In genomic region chr14:51088166-51088969, GRCm38 (mm10) we compare ENCODE assay signal across 8 mouse cellular contexts. TPM values are rescaled to one million over a fixed set of nuclear protein-coding genes. Genes with fewer than 3 reads are reported as not detected.
DNase-seq lines count a peak whose midpoint lies in the region; ATAC-seq lines count a peak whose summit lies in the region.

No protein-coding gene starts in this region.

- H3K4me2 ChIP-seq in hindbrain, embryonic 16.5 days (ENCODE audit: low read length), result peak overlapping the region; percentile 78

- H3K4me3 ChIP-seq in hindbrain, embryonic 16.5 days (ENCODE audit: low read length), result peak overlapping the region; percentile 84

- H3K9me3 ChIP-seq in hindbrain, embryonic 16.5 days (ENCODE audit: control insufficient read depth, low read length), result no peaks in the 10 kb centered on the region

- ATAC-seq in hindbrain, embryonic 16.5 days, result peak; percentile 34

- no peaks in the 10 kb centered on the region for H3K36me3 ChIP-seq in hindbrain, embryonic 16.5 days (ENCODE audit: control insufficient read depth, insufficient read depth, low read length)

- peak; percentile 87 for DNase-seq in ZHBTc4 (ENCODE audit: low read depth, low spot score)
- DNase-seq in cerebellum, postnatal 36 days, result peak; percentile 84 to 89
- DNase-seq in gastrocnemius, adult 18-20 months (ENCODE audit: low spot score), result peak; percentile 88
- peak; percentile 88 to 89 for DNase-seq in left cerebral cortex, adult 18-20 months (ENCODE audit: low spot score in 2 of 2)
- DNase-seq in lung, postnatal 36 days, result peak; percentile 94
- DNase-seq in retina, postnatal 1 day, result peak; percentile 83
- peak; percentile 65 for DNase-seq in urinary bladder, adult 2 months (ENCODE audit: low spot score)

- peaks cover 4% of the 10 kb centered on the region for H3K27me3 ChIP-seq in hindbrain, embryonic 16.5 days (replicated peaks; ENCODE audit: control insufficient read depth, insufficient read depth, low read length)

- WGBS in hindbrain, embryonic 16.5 days, result under 1% methylated on average over 23 of the region's 23 CpGs

- peak overlapping the region; percentile 83 for H3K27ac ChIP-seq in hindbrain, embryonic 16.5 days (ENCODE audit: low read depth, low read length)

- peak overlapping the region; percentile 64 for H3K9ac ChIP-seq in hindbrain, embryonic 16.5 days (ENCODE audit: low read depth, low read length)

- H3K4me1 ChIP-seq in hindbrain, embryonic 16.5 days (ENCODE audit: control insufficient read depth, insufficient read depth, low read depth, low read length), result peaks cover 3% of the 10 kb centered on the region

RNA-seq across cellular contexts. Expression of gene Rnase4, which starts 2.5 kb away (rescaled TPM):
- 10 to 100 TPM; 25.0 to 30.1 TPM for total RNA-seq in gastrocnemius, adult 18-20 months (2021)
- 18.2 and 19.8 TPM in 2 replicates for polyA plus RNA-seq in hindbrain, embryonic 16.5 days (2015; fragmentation: Nextera tagmentation; extraction: Ambion mirVana)
- total RNA-seq in left cerebral cortex, adult 18-20 months (2021), result 10 to 100 TPM; 16.5 to 18.1 TPM
- polyA plus RNA-seq in urinary bladder, adult 2 months (2012; rRNA removed), result 373 and 403 TPM in 2 replicates

RNA-seq across cellular contexts. Expression of gene Ang, which starts 2.6 kb away (rescaled TPM):
- 1 to 10 TPM; 3.0 to 4.1 TPM for total RNA-seq in gastrocnemius, adult 18-20 months (2021)
- 5.1 and 6.2 TPM in 2 replicates for polyA plus RNA-seq in hindbrain, embryonic 16.5 days (2015; fragmentation: Nextera tagmentation; extraction: Ambion mirVana)
- 1 to 10 TPM; 4.0 to 4.3 TPM for total RNA-seq in left cerebral cortex, adult 18-20 months (2021)
- 60.1 and 64.0 TPM in 2 replicates for polyA plus RNA-seq in urinary bladder, adult 2 months (2012; rRNA removed)

RNA-seq across cellular contexts. Expression of gene Olfr750, which starts 14.1 kb away (rescaled TPM):
- not detected for total RNA-seq in gastrocnemius, adult 18-20 months (2021)
- 0.03 TPM in 1 of 2 replicates, not detected in the other for polyA plus RNA-seq in hindbrain, embryonic 16.5 days (2015; fragmentation: Nextera tagmentation; extraction: Ambion mirVana)
- total RNA-seq in left cerebral cortex, adult 18-20 months (2021), result not detected
- 0.06 TPM in 1 of 2 replicates, not detected in the other for polyA plus RNA-seq in urinary bladder, adult 2 months (2012; rRNA removed)

RNA-seq across cellular contexts. Expression of gene Eddm3b, which starts 25.9 kb away (rescaled TPM):
- not detected for total RNA-seq in gastrocnemius, adult 18-20 months (2021)
- polyA plus RNA-seq in hindbrain, embryonic 16.5 days (2015; fragmentation: Nextera tagmentation; extraction: Ambion mirVana), result not detected in 2 replicates
- total RNA-seq in left cerebral cortex, adult 18-20 months (2021), result not detected
- 0.04 and 0.06 TPM in 2 replicates for polyA plus RNA-seq in urinary bladder, adult 2 months (2012; rRNA removed)

RNA-seq across cellular contexts. Expression of gene Rnase12, which starts 30.9 kb away (rescaled TPM):
- total RNA-seq in gastrocnemius, adult 18-20 months (2021), result not detected
- not detected in 2 replicates for polyA plus RNA-seq in hindbrain, embryonic 16.5 days (2015; fragmentation: Nextera tagmentation; extraction: Ambion mirVana)
- total RNA-seq in left cerebral cortex, adult 18-20 months (2021), result not detected
- polyA plus RNA-seq in urinary bladder, adult 2 months (2012; rRNA removed), result 0.32 TPM in 1 of 2 replicates, not detected in the other

Comparison
In these comparisons a context has a peak if more than half of its experiments do, and no peak if none do; other contexts are left out.
1. Peak in every context shown above with its lines: DNase-seq, ATAC-seq, H3K4me3 ChIP-seq and H3K27ac ChIP-seq.